Mouse (Mus musculus) brain, embryonic 14.5 days (tissue): ENCODE measurements at regions not wholly inside any gene's neighbourhood (a gene's known extent, or its start where the extent isn't known, plus 50 kb on each side); places are given as distances from the start of the nearest gene placed in this dataset.

ENCODE experiments used
- DNase-seq: peaks from one replicate; pipeline ENCODE4 v3.0.0-alpha.2; 2011; ENCODE audit warnings: low read depth
- CTCF ChIP-seq: fragments of 200-500 bp; IDR thresholded peaks from 2 replicates; pipeline ENCODE4 v1.5.1; 2012; ENCODE audit warnings: inconsistent platforms, mild to moderate bottlenecking, moderate library complexity, borderline replicate concordance; ENCODE audit not compliant: insufficient read depth, insufficient read length; ENCODE audit errors: extremely low read depth
- POLR2A ChIP-seq: fragments of 200-500 bp; IDR thresholded peaks from 2 replicates; pipeline ENCODE4 v1.6.1; 2012; ENCODE audit warnings: mild to moderate bottlenecking, inconsistent platforms, borderline replicate concordance; ENCODE audit not compliant: poor library complexity, insufficient read depth, insufficient read length, severe bottlenecking; ENCODE audit errors: extremely low read depth

DNA sequence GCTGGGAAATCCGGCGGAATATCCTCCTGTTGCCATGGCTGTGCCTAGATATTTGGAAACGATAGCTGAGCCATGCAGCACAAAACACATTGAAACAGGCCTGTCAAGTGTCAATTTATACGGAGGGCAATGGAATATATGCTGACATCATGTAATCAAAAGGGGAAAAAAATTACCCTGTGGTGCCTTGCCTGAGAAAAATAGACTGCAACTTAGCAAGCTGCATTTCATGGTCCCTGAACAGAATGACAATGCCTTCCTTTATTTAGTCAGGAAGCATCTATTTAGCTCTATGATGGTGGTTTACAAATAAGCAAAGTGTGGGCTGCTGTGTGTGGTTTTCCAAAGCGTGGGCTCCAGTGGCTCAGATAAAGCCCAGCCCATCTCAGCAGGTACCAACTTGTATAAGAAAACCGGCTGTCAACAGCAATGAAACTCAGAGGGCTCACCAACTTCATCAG is 887.4 kb downstream of the Slc4a3 start:
- peak; percentile 93 for DNase-seq
- TF ChIP-seq POLR2A (no peak), CTCF (no peak)

GRCm38 (mm10) chr1:76450539-76451214 is 904.6 kb downstream of the Slc4a3 start:
- peak; percentile 45 for DNase-seq
- TF ChIP-seq POLR2A: no peak
- TF ChIP-seq CTCF: no peak

DNA sequence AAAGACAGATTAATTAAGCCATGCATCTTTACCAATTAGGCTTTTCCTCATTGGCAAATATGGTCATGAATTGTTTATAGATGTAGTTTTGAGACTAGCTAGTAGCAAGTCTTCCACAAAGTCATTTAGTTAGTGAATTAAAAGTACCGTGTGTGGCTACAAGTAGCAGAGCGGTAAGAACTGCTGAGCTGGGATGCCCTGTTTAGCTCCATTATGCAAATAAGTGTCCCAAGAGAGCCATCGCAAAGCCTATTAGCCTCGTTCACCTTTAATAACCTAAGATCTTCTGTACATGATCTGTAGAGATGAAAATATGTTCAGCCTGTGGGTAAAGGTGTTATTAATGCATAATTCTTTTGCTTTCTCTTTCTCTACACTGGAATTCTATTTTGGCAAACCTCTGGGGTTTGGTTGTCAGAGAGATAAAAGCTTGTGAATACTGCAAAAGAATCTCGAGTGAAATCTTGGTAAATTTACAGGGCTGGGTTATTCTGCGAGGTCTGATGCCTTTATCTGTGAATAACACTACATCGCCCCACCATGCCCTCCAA is 907.2 kb downstream of the Slc4a3 start:
- DNase-seq: peak; percentile 59

DNA sequence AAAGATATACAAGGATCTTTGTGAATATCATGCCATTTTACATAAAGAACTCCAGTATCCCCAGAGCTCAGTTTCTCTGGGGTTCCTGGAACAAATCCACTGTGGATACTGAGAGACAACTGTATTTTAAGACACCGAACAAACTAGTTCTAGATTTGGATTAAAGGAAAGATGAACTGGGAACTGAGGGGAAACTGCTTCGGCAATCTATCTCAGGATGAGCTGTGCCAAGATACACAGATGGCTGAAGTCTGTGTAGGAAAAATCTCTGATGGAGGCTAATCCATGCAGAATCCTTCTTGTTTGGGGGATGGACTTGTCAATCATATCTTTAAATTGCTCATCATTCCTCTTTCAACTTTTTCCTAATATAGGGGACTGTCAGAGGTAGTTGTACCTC is 920.5 kb downstream of the Slc4a3 start:
- TF ChIP-seq CTCF (no peak), POLR2A (no peak)
- DNase-seq: peak; percentile 53

More for the DNA sequence above, 907.2 kb downstream of the Slc4a3 start:
- TF ChIP-seq POLR2A (no peak), CTCF (no peak)

GRCm38 (mm10) chr1:76484193-76484592 is 938.1 kb downstream of the Slc4a3 start:
- TF ChIP-seq CTCF: no peak
- no peak for TF ChIP-seq POLR2A
- peak; percentile 25 for DNase-seq

DNA sequence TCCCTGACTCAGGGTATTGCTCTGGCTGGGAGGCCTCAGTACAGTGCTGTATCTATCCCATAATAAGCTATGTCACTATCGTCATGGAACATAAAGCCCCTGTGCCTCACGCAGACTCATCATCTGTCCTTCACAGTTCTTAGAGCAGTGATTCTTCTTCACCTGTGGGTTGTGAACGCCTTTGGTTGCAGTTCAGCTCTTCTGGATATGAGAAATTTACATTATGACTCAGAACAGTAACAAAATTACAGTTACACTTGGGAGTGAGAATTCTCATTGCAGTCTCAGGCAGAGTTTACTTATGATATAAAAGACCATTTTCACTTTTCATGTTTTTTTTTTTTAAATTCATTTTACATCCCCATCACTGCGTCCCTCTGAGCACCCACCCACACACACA is 941.4 kb downstream of the Slc4a3 start:
- no peak for TF ChIP-seq CTCF
- no peak for TF ChIP-seq POLR2A
- DNase-seq: no peak

- TF ChIP-seq CTCF (peak; percentile 30; the same call in 1 of the 2 replicates), POLR2A (no peak)
- DNase-seq: peak; percentile 94
These were observed 943.8 kb downstream of the Slc4a3 start for GRCm38 (mm10) chr1:76489681-76490492.

GRCm38 (mm10) chr1:76490719-76491118 is 944.7 kb downstream of the Slc4a3 start:
- DNase-seq: peak; percentile 98

GRCm38 (mm10) chr1:76491187-76491586 is 945.1 kb downstream of the Slc4a3 start:
- peak; percentile 95 for DNase-seq
- TF ChIP-seq CTCF: no peak
- TF ChIP-seq POLR2A: no peak

More at GRCm38 (mm10) chr1:76490719-76491118, 944.7 kb downstream of the Slc4a3 start:
- no peak for TF ChIP-seq CTCF
- TF ChIP-seq POLR2A: no peak

- TF ChIP-seq POLR2A (no peak), CTCF (no peak)
- DNase-seq: peak; percentile 20
These were observed 959.1 kb downstream of the Slc4a3 start for GRCm38 (mm10) chr1:76505150-76505549.

DNA sequence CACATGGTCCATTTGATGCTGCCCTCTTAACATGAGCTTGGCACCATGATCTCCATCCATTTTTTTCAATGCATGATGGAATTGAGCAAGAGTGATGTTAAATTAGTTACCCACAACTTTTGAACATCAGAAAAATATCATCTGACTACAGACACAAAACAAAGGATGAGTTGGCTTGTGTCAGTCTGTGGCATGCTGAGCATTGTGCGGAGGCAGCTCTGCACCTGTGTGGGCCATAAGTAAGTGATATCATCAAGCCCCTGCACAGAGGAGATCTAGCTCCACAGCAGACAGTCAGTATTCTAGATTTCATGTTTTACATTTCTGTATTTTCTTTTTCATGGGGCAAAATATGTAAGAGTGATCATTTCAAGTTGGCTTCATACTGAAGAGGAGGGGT is 962.8 kb downstream of the Slc4a3 start:
- DNase-seq: no peak
- TF ChIP-seq CTCF (no peak), POLR2A (no peak)
